Mouse (Mus musculus): ENCODE results near the gene Dtd1. TPM values are rescaled to one million over a fixed set of nuclear protein-coding genes. Genes with fewer than 3 reads are reported as not detected.

The Dtd1 gene
- polyA plus RNA-seq, 1 experiment from 2014 or later, result 35.8 TPM

DNA sequence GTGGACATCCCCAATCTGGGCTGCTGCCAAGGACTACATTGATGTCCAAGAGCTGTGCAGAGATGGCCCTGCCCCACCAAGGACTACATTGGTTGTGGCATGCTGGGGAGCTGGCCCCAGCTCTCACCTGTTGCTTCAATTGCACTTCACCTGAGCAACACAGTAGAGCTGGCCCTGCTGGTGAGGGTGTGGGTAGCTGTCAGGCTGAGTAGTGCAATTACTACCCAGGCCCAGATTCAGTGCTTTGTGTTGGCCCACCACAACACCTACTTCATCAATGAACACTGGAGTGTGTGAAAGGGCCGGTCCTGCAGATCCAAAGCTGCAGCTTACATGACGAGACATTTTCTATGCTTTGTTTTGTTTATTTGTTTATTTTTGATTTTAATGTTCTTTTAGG is 93.1 kb downstream of the Dtd1 start:
- Histone ChIP-seq H3K4me2 (no peak overlapping the region), H3K4me1 (no peaks in the 10 kb centered on the region), H3K27ac (no peak overlapping the region), H3K4me3 (no peak overlapping the region), H3K9ac (no peak overlapping the region), H3K27me3 (replicated peaks) (no peaks in the 10 kb centered on the region), H3K9me3 (replicated peaks) (no peaks in the 10 kb centered on the region), H3K36me3 (no peaks in the 10 kb centered on the region)
- no peak for ATAC-seq
- WGBS (ENCODE audit: insufficient replicate concordance), result 79% methylated on average over 2 of the region's 2 CpGs

DNA sequence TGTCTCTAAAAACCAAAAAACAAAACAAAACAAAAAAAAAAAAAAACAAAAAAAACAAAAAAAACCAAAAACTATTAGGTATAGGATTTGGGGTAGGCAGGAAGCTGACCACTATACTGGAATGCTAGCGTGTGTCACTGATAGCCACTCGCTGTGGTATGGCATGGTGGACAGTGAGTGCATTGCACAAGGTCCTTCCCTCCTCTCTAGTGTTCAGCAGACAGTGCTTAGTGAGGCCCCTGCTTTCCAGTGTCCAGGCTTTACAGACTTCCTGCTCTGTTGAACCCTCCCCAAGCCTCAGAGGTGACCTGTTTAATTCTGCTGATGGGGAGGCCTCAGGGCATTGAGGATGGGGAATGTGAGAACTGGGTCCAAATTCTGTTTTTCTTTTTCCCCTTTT is 95.2 kb downstream of the Dtd1 start:
- no peak for ATAC-seq
- 71% methylated on average over 2 of the region's 2 CpGs for WGBS (ENCODE audit: insufficient replicate concordance)

DNA sequence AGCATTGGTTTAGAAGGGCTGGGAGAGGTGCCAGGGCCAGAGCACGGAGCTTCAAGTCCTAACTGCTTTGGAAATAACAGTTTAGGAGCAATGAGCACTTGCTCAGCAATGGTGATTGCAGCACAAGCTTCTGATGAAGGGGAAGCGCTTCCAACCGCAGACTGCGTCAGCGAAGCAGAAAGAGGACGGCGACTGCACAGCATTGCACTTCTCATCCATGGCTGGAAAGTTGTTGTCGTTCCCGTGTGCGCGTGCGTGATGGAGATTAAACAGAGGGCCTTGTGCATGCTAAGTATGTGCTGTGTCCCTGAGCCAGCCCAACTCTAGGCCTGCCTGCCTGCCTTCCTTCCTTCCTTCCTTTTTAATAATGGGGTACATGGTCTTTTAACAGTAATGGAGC is 98.3 kb downstream of the Dtd1 start:
- no peak overlapping the region for H3K4me3 ChIP-seq
- ATAC-seq, result no peak
- no peaks in the 10 kb centered on the region for H3K36me3 ChIP-seq
- H3K9me3 ChIP-seq (replicated peaks), result no peaks in the 10 kb centered on the region
- H3K27ac ChIP-seq, result no peak overlapping the region
- WGBS (ENCODE audit: insufficient replicate concordance), result 88% methylated on average over 12 of the region's 12 CpGs
- H3K4me1 ChIP-seq, result no peaks in the 10 kb centered on the region
- no peak overlapping the region for H3K9ac ChIP-seq
- H3K27me3 ChIP-seq (replicated peaks), result no peaks in the 10 kb centered on the region
- H3K4me2 ChIP-seq, result no peak overlapping the region

More for the DNA sequence above, 95.2 kb downstream of the Dtd1 start:
- no peaks in the 10 kb centered on the region for H3K4me1 ChIP-seq
- H3K9me3 ChIP-seq (replicated peaks), result no peaks in the 10 kb centered on the region
- no peak overlapping the region for H3K4me3 ChIP-seq
- no peaks in the 10 kb centered on the region for H3K27me3 ChIP-seq (replicated peaks)
- no peaks in the 10 kb centered on the region for H3K36me3 ChIP-seq
- H3K4me2 ChIP-seq, result no peak overlapping the region
- no peak overlapping the region for H3K9ac ChIP-seq
- H3K27ac ChIP-seq, result no peak overlapping the region

DNA sequence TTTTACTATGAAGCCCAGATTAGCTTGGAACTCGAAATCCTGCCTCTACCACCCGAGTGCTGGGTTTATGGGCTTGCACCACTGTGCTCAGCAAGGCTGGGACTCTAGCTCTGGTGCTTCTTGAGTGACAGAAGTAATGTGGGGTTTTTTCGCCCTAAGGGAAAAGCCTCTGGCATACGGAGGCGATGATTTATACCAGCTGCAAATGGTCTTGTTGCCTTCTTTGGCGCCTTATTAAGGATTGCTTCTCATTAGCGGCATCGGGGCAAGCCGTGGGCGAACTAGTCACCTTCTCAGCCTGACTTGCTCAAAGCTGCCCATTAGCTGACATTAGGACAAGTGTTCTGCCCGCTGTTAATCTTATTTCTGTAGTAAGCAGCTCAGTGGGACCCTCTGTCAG is 100.9 kb downstream of the Dtd1 start:
- 79% methylated on average over 11 of the region's 11 CpGs for WGBS (ENCODE audit: insufficient replicate concordance)
- no peaks in the 10 kb centered on the region for H3K27me3 ChIP-seq (replicated peaks)
- H3K9me3 ChIP-seq (replicated peaks), result no peaks in the 10 kb centered on the region
- H3K36me3 ChIP-seq, result no peaks in the 10 kb centered on the region
- H3K4me1 ChIP-seq, result no peaks in the 10 kb centered on the region
- H3K4me3 ChIP-seq, result no peak overlapping the region
- no peak overlapping the region for H3K27ac ChIP-seq
- no peak overlapping the region for H3K4me2 ChIP-seq
- ATAC-seq, result no peak
- H3K9ac ChIP-seq, result no peak overlapping the region

DNA sequence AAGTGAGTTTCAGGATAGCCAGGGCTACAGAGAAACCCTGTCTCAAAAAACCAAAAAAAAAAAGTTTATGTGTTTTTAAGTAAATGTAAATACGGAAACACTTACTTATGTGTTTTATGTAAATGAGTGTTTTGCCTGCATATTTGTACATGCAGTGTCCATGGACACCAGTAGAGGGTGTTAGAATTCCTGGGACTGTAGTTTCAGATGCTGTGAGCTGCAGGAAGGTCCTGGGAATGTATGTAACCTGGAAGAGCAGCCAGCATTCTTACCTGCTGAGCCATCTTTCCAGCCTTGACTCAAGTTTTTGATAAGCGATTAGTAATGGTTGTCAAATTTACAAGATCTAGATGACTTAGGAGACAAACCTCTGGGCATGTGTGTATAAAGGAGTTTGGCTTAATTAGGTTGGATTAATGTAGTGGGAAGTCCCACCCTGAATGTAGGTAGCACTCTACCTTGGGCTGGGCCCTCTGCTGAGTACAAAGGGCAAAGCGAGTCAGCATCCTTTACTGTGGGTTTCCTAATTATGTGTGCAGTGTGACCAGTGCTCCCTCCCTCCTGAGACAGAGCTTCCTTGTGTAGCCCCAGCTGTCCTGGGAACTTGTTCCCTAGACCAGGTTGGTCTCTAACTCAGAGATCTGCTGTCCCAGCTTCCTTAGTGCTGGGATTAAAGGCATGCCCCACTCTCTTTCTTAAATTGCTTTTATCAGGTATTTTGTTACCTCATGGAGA is 101.9 kb downstream of the Dtd1 start:
- no peaks in the 10 kb centered on the region for H3K27me3 ChIP-seq (replicated peaks)
- H3K36me3 ChIP-seq, result no peaks in the 10 kb centered on the region
- no peaks in the 10 kb centered on the region for H3K9me3 ChIP-seq (replicated peaks)
- no peak overlapping the region for H3K27ac ChIP-seq
- H3K4me1 ChIP-seq, result no peaks in the 10 kb centered on the region
- ATAC-seq, result no peak
- no peak overlapping the region for H3K9ac ChIP-seq
- 79% methylated on average over 3 of the region's 3 CpGs for WGBS (ENCODE audit: insufficient replicate concordance)
- H3K4me2 ChIP-seq, result no peak overlapping the region
- no peak overlapping the region for H3K4me3 ChIP-seq

DNA sequence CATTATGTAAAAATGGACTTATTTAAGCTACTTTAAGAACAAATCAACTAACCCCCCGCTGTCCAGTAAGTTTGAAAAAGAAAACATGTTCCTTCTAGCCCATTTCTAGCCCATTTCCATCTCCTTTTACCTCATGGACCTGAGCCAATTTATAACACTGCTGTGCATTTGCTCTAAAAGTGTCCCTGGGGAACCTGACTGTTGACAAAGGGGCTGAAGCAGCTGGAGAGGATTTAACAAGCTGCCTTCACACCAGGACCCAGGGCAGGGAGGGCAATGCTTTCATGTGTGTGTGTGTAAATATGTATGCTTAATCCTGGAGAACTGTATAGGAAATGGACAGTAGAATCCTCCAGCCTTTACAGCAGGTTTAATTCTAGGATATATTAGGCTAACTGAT is 109.6 kb downstream of the Dtd1 start:
- Histone ChIP-seq H3K9ac (no peak overlapping the region), H3K36me3 (no peaks in the 10 kb centered on the region), H3K4me3 (no peak overlapping the region), H3K4me2 (no peak overlapping the region), H3K4me1 (no peaks in the 10 kb centered on the region), H3K27ac (no peak overlapping the region), H3K27me3 (replicated peaks) (no peaks in the 10 kb centered on the region), H3K9me3 (replicated peaks) (no peaks in the 10 kb centered on the region)
- WGBS (ENCODE audit: insufficient replicate concordance), result 68% methylated on average over 1 of the region's 1 CpGs
- no peak for ATAC-seq

DNA sequence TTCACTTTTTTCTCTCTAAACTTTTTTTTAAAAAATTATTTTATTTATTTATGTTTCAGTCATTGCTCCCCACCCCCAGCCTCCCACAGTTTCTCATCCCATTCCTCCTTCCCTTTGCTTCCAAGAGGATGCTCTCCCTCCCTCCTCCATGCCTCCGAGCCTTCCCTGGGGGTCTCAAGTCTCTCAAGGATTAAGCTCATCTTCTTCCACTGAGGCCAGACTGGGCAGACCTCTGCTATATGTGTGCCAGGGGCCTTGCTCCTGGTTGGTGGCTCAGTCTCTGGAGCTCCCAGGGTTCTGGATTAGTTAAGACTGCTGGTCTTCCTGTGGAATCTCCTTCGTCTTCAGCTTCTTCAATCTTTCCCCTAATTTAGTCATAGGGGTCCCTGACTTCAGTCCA is 110.0 kb downstream of the Dtd1 start:
- H3K4me1 ChIP-seq, result no peaks in the 10 kb centered on the region
- no peaks in the 10 kb centered on the region for H3K36me3 ChIP-seq
- WGBS (ENCODE audit: insufficient replicate concordance), result 59% methylated on average over 2 of the region's 2 CpGs
- H3K27me3 ChIP-seq (replicated peaks), result no peaks in the 10 kb centered on the region
- H3K4me3 ChIP-seq, result no peak overlapping the region
- no peaks in the 10 kb centered on the region for H3K9me3 ChIP-seq (replicated peaks)
- no peak overlapping the region for H3K9ac ChIP-seq
- ATAC-seq, result no peak
- H3K27ac ChIP-seq, result no peak overlapping the region
- no peak overlapping the region for H3K4me2 ChIP-seq

DNA sequence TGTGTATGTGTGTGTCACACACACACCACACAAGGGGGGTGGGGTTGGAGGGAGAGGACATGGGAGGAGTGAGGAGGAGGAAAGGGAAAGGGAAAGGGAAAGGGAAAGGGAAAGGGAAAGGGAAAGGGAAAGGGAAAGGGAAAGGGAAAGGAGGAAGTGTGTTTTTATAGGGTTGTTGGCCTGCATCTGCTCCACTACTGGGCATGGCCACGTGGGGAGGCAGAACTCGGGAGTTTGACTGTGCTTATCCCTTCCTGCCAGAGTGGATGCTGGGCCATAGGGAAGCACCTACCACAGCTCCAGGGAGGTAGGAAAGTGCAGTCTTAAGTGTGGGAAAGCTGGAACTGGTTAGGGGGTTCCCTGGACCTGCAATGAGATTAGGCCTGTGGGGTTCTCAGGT is 114.9 kb downstream of the Dtd1 start:
- Histone ChIP-seq H3K4me1 (0 out of 2 replicates have a peak, but pooled peaks cover 5% of the 10 kb centered on the region), H3K4me2 (no peak overlapping the region), H3K9me3 (replicated peaks) (no peaks in the 10 kb centered on the region), H3K36me3 (no peaks in the 10 kb centered on the region), H3K4me3 (no peak overlapping the region), H3K9ac (no peak overlapping the region), H3K27ac (no peak overlapping the region), H3K27me3 (replicated peaks) (no peaks in the 10 kb centered on the region)
- WGBS (ENCODE audit: insufficient replicate concordance), result 44% methylated on average over 2 of the region's 2 CpGs
- ATAC-seq, result no peak

DNA sequence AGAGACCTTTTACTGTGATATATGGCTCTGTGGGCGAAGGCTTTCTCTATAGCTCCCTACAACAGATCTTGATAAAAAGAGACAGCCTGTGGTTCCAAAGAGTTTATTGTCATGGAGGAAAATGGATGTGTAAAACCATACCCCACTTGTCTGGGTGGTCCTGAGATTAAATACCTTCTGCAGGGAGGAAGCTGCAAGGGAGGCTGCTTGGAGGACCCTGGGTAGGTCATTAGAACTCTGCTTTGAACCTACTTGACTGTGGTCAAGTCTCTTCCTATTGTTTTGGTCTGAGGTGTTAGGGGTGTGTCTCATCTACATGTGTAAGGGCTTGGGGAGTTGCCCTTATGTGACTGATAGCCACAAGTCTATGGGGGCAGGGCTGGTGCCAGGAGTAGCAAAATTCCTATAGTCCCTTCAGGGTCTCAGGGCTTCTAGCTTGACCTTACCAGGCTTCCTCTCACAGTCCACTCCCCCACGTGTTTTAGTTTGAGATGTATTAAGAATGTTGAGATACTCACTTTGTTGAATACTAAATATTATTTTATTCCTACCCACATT is 115.6 kb downstream of the Dtd1 start:
- no peak for ATAC-seq
- H3K9ac ChIP-seq, result no peak overlapping the region
- H3K27ac ChIP-seq, result no peak overlapping the region
- H3K36me3 ChIP-seq, result no peaks in the 10 kb centered on the region
- no peak overlapping the region for H3K4me2 ChIP-seq
- 0 out of 2 replicates have a peak, but pooled peaks cover 5% of the 10 kb centered on the region for H3K4me1 ChIP-seq
- H3K27me3 ChIP-seq (replicated peaks), result no peaks in the 10 kb centered on the region
- no peaks in the 10 kb centered on the region for H3K9me3 ChIP-seq (replicated peaks)
- WGBS (ENCODE audit: insufficient replicate concordance), result 53% methylated on average over 2 of the region's 2 CpGs
- H3K4me3 ChIP-seq, result no peak overlapping the region

DNA sequence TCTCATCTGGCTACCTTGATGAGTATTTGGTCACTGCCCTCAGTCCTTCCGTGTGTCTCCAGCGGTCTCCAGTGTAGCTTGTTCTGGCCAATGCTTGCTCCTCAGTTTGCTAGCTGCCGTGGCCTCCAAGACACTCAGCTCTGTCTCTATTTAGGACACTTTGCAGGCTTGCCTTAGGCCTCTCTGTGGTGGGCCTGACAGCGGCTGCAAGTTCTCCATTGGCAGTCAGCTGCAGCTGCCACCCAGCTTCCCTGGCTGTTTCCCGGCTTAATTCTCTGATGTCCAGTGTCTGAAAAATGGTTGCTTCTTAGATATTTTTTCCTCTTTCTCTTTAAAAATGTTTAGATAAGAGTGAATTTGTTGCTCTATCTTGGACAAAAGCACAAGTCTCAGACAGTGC is 116.6 kb downstream of the Dtd1 start:
- Histone ChIP-seq H3K27me3 (replicated peaks) (no peaks in the 10 kb centered on the region), H3K9ac (no peak overlapping the region), H3K4me1 (0 out of 2 replicates have a peak, but pooled peaks cover 5% of the 10 kb centered on the region), H3K4me3 (no peak overlapping the region), H3K27ac (no peak overlapping the region), H3K9me3 (replicated peaks) (no peaks in the 10 kb centered on the region), H3K4me2 (no peak overlapping the region), H3K36me3 (no peaks in the 10 kb centered on the region)
- no peak for ATAC-seq
- WGBS (ENCODE audit: insufficient replicate concordance), result 82% methylated on average over 5 of the region's 5 CpGs

DNA sequence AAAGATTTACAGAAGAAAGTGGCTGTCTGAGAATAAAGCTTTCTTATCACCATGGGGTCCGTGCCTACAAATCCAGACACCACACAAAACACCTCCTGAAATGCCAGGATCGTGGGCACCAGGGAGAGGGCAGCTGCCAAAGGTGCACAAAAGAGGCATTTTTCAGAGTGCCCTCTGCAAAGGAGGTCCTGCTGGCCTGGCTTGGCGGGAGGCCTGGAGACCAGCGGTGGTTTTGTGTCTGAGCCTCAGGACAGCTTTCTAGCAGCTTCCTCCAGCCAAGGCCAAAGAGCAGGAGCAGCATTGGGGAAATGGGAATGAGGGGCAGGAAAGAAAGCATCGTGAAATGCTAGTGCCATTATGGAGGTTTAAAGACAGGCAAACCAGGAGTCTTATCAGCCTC is 118.6 kb downstream of the Dtd1 start:
- 68% methylated on average over 5 of the region's 5 CpGs for WGBS (ENCODE audit: insufficient replicate concordance)
- Histone ChIP-seq H3K36me3 (no peaks in the 10 kb centered on the region), H3K9ac (no peak overlapping the region), H3K4me2 (no peak overlapping the region), H3K4me1 (0 out of 2 replicates have a peak, but pooled peaks cover 5% of the 10 kb centered on the region), H3K27ac (no peak overlapping the region), H3K9me3 (replicated peaks) (no peaks in the 10 kb centered on the region), H3K27me3 (replicated peaks) (no peaks in the 10 kb centered on the region), H3K4me3 (no peak overlapping the region)
- no peak for ATAC-seq

DNA sequence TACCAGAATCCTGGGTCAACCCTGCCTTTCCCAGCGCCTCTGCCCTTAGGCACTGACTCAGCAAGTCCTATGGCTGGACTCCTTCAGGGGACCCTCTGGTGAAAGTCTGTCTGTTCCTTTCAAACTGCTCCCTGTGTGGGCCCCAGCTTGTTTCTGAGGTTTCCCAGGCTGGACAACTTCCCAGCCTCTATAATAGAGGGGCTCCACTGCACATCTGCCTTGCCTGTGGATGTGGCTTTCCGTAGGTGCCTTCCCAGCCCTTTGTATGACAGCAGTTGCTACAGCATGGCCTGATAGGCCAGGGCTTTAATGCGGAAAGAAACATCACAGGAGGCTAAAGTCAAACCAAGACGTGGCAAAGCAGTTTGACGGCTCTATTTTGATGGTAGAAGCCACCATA is 119.6 kb downstream of the Dtd1 start:
- Histone ChIP-seq H3K36me3 (no peaks in the 10 kb centered on the region), H3K9me3 (replicated peaks) (no peaks in the 10 kb centered on the region), H3K4me2 (no peak overlapping the region), H3K27ac (no peak overlapping the region), H3K9ac (no peak overlapping the region), H3K4me3 (no peak overlapping the region), H3K27me3 (replicated peaks) (no peaks in the 10 kb centered on the region), H3K4me1 (0 out of 2 replicates have a peak, but pooled peaks cover 5% of the 10 kb centered on the region)
- no peak for ATAC-seq
- WGBS (ENCODE audit: insufficient replicate concordance), result 70% methylated on average over 5 of the region's 5 CpGs

DNA sequence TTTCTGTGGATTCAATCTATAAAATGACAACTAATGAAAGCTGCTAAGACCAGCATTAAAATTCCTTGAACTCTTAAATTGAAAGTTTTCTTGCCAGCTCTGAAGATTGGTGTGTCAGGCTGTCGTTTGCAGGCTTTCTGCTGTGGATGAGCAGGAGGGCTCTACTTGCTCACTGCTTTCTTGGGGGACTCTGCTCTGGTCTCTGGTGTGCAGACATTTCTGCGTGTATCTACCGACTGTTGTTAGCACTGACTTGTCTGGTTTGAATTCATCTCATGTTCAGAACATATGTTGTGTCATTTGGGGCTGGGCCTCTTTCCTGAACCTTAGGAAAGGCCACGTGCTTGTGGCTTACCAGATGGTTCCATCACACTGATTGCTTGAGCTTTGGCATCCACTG is 120.0 kb downstream of the Dtd1 start:
- WGBS (ENCODE audit: insufficient replicate concordance), result 63% methylated on average over 4 of the region's 4 CpGs
- Histone ChIP-seq H3K36me3 (no peaks in the 10 kb centered on the region), H3K4me3 (no peak overlapping the region), H3K9ac (no peak overlapping the region), H3K9me3 (replicated peaks) (no peaks in the 10 kb centered on the region), H3K27ac (no peak overlapping the region), H3K4me1 (0 out of 2 replicates have a peak, but pooled peaks cover 5% of the 10 kb centered on the region), H3K4me2 (no peak overlapping the region), H3K27me3 (replicated peaks) (no peaks in the 10 kb centered on the region)
- ATAC-seq, result no peak
